Mouse (Mus musculus) splenic B cell, adult 2 months (primary cell): ENCODE data around the gene Paxbp1.

Experiments used
- DNase-seq: peaks from one replicate; pipeline ENCODE4 v3.0.0-alpha.2; 2011; ENCODE audit warnings: low read depth, low spot score
- H3K27me3 ChIP-seq: 2 replicates; pipeline ENCODE4 v1.6.1; 2012; ENCODE audit warnings: mild to moderate bottlenecking, low read length, moderate library complexity, mixed read lengths; ENCODE audit not compliant: control insufficient read depth, poor library complexity, insufficient read depth, severe bottlenecking
- H3K36me3 ChIP-seq: 2 replicates; pipeline ENCODE4 v1.6.1; 2012; ENCODE audit warnings: mild to moderate bottlenecking, low read length, moderate library complexity, mixed read lengths; ENCODE audit not compliant: control insufficient read depth, poor library complexity, insufficient read depth, severe bottlenecking

Gene Paxbp1

DNA sequence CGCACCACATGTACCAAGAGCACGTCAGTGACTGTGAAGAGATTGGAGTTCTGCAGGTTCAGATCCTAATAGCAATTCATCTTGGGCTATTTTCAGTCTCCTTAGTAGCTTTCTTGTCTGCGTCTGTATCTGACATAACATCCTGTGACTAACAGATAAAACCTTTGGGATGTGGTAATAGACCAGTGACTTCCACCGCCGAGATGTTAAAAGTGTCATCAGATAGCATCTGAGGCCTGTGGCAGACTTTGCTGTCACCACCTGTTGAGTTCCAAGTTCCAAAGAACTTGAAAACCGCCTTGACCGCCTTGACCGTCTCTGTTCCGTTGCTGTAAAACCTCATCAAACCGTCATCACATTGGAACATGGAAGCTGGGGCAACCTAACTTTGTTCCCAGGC, 19.4 kb upstream of the Paxbp1 start:
- DNase-seq: no peak
- no peaks in the 10 kb centered on the region for H3K27me3 ChIP-seq
- no peaks in the 10 kb centered on the region for H3K36me3 ChIP-seq

- no peaks in the 10 kb centered on the region for H3K27me3 ChIP-seq
- no peaks in the 10 kb centered on the region for H3K36me3 ChIP-seq
- DNase-seq: peak; percentile 34
Observed at GRCm38 (mm10) chr16:91061531-91062318, 17.4 kb upstream of the Paxbp1 start.

GRCm38 (mm10) chr16:91057741-91058140, 13.4 kb upstream of the Paxbp1 start:
- DNase-seq: no peak
- no peaks in the 10 kb centered on the region for H3K36me3 ChIP-seq

GRCm38 (mm10) chr16:91057261-91057660, 12.9 kb upstream of the Paxbp1 start:
- DNase-seq: no peak
- no peaks in the 10 kb centered on the region for H3K27me3 ChIP-seq
- no peaks in the 10 kb centered on the region for H3K36me3 ChIP-seq

More at GRCm38 (mm10) chr16:91057741-91058140, 13.4 kb upstream of the Paxbp1 start:
- no peaks in the 10 kb centered on the region for H3K27me3 ChIP-seq

- DNase-seq: peak; percentile 56
- no peaks in the 10 kb centered on the region for H3K27me3 ChIP-seq
- H3K36me3 ChIP-seq: no peaks in the 10 kb centered on the region
Observed at GRCm38 (mm10) chr16:91056043-91056821, 11.9 kb upstream of the Paxbp1 start.

DNA sequence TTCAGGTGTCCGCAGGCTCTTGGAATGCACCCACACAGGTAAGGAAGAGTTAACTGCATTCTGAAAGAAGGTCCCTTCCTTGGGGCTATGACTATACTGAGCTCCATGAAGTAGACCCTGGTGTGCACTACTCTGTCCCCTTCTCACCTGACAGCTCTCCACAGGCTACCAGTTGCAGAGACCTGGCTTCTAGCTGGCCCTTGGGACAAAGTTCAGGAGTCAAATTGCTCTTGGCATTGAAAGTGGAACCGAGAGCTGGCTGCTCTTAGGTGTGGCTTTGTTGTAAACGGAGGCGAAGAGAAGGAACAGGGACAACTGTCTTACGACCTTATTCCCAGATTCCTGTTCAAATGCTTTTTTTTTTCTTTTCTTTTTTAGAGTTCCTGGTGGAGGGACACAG, 10.8 kb upstream of the Paxbp1 start:
- DNase-seq: no peak
- no peaks in the 10 kb centered on the region for H3K36me3 ChIP-seq

DNA sequence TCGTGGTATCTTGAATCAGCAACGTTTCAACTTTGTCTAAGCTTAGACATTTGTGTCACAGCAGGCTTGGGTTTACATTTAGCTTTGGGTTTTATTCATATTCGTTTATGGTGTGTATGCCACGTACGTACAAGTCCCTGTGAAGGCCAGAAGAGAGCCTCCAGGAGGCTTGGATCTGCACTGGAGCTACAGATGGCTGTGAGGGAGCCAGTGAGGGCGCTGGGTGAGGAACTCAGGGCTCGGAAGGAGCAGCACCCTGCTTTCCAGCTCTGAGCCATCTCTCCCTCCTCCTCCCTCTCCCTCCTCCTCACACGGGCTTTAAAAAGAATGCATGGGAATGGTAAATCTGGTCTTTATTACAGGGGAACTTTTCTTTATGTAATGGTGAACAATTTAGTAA, 9.3 kb upstream of the Paxbp1 start:
- DNase-seq: no peak
- H3K27me3 ChIP-seq: no peaks in the 10 kb centered on the region
- no peaks in the 10 kb centered on the region for H3K36me3 ChIP-seq

More for the DNA sequence above, 10.8 kb upstream of the Paxbp1 start:
- H3K27me3 ChIP-seq: no peaks in the 10 kb centered on the region

GRCm38 (mm10) chr16:91045511-91045910, 1.2 kb upstream of the Paxbp1 start:
- no peaks in the 10 kb centered on the region for H3K36me3 ChIP-seq
- H3K27me3 ChIP-seq: no peaks in the 10 kb centered on the region
- DNase-seq: peak; percentile 78

GRCm38 (mm10) chr16:91043461-91044248, 688 bp downstream of the Paxbp1 start:
- H3K36me3 ChIP-seq: no peaks in the 10 kb centered on the region
- DNase-seq: peak; percentile 71
- H3K27me3 ChIP-seq: no peaks in the 10 kb centered on the region

DNA sequence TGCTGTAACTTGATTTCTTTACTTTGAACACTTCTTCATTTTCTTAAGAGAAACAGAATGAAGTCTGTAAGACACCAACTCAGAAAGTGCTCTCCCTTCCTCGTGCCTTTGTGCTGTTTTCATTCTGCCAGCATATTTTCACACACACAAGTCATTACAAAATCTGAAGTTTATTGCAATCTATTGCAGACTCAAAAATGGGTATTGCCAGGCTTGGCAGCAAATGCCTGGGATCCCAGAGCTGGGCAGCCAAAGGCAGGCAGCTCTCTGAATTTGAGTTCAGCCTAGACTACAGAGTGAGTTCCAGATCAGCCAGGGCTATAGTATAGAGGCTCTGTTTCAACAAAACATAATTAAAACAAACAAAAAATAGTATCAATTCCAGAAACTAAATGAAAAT, 1.7 kb downstream of the Paxbp1 start:
- Histone ChIP-seq H3K36me3 (no peaks in the 10 kb centered on the region), H3K27me3 (no peaks in the 10 kb centered on the region)
- DNase-seq: no peak

GRCm38 (mm10) chr16:91035866-91036265, 8.5 kb downstream of the Paxbp1 start:
- Histone ChIP-seq H3K36me3 (peaks cover 22% of the 10 kb centered on the region), H3K27me3 (no peaks in the 10 kb centered on the region)
- no peak for DNase-seq

- H3K27me3 ChIP-seq: no peaks in the 10 kb centered on the region
- peaks cover 27% of the 10 kb centered on the region for H3K36me3 ChIP-seq
- DNase-seq: peak; percentile 13
Observed at GRCm38 (mm10) chr16:91030751-91031150, 13.6 kb downstream of the Paxbp1 start.

DNA sequence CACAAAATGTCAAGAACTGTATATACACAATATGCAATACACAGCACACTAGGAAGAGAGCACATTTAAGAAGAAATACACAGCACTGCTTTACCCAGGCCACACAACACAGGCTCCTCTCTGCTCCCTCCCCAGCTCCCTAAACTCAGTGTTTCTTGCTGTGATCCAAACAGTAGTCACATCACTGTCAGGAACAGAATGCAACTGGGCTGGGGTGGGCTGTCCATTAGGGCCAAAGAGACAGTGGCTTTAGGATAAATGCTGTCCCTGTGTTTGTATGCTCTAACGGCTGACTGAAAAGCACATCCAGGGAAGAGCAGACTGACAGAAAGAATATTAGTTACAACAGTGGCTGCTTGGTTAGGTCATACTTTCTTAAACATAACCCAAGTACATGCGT, 14.4 kb downstream of the Paxbp1 start:
- no peaks in the 10 kb centered on the region for H3K27me3 ChIP-seq
- H3K36me3 ChIP-seq: peaks cover 24% of the 10 kb centered on the region
- DNase-seq: no peak

DNA sequence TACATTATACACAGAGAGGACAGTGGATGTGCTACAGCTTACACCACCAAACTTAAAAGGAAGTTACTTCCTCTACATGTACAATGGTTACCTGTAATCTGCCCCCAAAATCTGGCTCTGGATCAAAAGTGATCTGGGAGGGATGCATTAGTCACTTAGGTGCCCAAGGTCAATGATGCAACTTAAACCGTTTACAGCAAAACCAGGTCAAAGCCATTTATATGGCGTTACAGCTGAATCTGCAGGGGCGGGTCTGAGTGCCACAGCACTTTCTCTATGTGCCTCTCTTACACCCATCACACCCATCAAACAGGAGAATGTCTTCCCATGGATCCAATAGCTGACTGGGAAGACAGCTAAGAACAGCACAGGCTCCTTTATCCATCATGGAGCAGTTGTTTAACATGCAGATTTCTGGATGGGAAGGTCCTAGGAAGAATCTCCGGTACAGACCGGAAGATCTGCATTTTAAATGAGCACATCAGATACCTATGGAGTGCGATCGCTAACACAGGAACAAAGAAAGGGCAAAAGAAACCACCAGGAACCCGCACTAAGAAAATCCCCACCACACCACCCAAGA, 15.1 kb downstream of the Paxbp1 start:
- no peak for DNase-seq
- Histone ChIP-seq H3K36me3 (peaks cover 20% of the 10 kb centered on the region), H3K27me3 (no peaks in the 10 kb centered on the region)
